Mouse (Mus musculus) liver, postnatal 0 days (tissue): Measurements from ENCODE around the gene Onecut3.

ENCODE experiments used
- CTCF ChIP-seq: sonication (generic); IDR thresholded peaks from 2 replicates; pipeline ENCODE4 v1.5.1; 2016; ENCODE audit warnings: antibody characterized with exemption, low read depth
- EP300 ChIP-seq: IDR thresholded peaks from 2 replicates; pipeline ENCODE4 v1.6.1; 2016; ENCODE audit warnings: antibody characterized with exemption, low read depth, mild to moderate bottlenecking

- TF ChIP-seq CTCF (no peak), EP300 (no peak)
Measured at GRCm38 (mm10) chr10:80503599-80504220, 9.1 kb downstream of the Onecut3 start.
